Mouse (Mus musculus) liver, embryonic 13.5 days (tissue): ENCODE results near the gene Slc29a3. TPM values are rescaled to one million over a fixed set of nuclear protein-coding genes. Genes with fewer than 3 reads are reported as not detected.
A peak's percentile ranks its signal among the peaks of the same experiment; 100 is the strongest.

Experiments
- ATAC-seq: fragments of 200-750 bp; cut with Nextera tagmentation; 2 replicates; pipeline ENCODE4 v1.8.0; 2017; ENCODE audit warnings: low read depth, mild to moderate bottlenecking, moderate number of reproducible peaks, moderate library complexity
- DNase-seq: peaks from one replicate; pipeline ENCODE4 v3.0.0; 2022
- H3K27ac ChIP-seq: fragments of 300-500 bp; sonication (generic); 2 replicates; pipeline ENCODE4 v1.5.1; 2015; ENCODE audit warnings: moderate library complexity, mild to moderate bottlenecking, inconsistent platforms
- H3K27me3 ChIP-seq: fragments of 300-500 bp; sonication (generic); 2 replicates; pipeline ENCODE4 v1.6.1; 2015; ENCODE audit warnings: mild to moderate bottlenecking, inconsistent platforms
- H3K36me3 ChIP-seq: fragments of 300-500 bp; sonication (generic); 2 replicates; pipeline ENCODE4 v1.6.1; 2015; ENCODE audit warnings: mild to moderate bottlenecking, inconsistent platforms
- H3K4me1 ChIP-seq: fragments of 300-500 bp; sonication (generic); replicated peaks from 2 replicates; pipeline ENCODE4 v1.6.1; 2015; ENCODE audit warnings: inconsistent platforms
- H3K4me2 ChIP-seq: fragments of 300-500 bp; sonication (generic); 2 replicates; pipeline ENCODE4 v1.6.1; 2015; ENCODE audit warnings: inconsistent platforms, mild to moderate bottlenecking, moderate library complexity
- H3K4me3 ChIP-seq: fragments of 300-500 bp; sonication (generic); replicated peaks from 2 replicates; pipeline ENCODE4 v1.5.1; 2015; ENCODE audit warnings: mild to moderate bottlenecking, inconsistent platforms
- H3K9ac ChIP-seq: fragments of 300-500 bp; sonication (generic); 2 replicates; pipeline ENCODE4 v1.6.1; 2015; ENCODE audit warnings: mild to moderate bottlenecking, inconsistent platforms
- H3K9me3 ChIP-seq: fragments of 300-500 bp; sonication (generic); replicated peaks from 2 replicates; pipeline ENCODE4 v1.6.1; 2016; ENCODE audit warnings: inconsistent platforms
- WGBS: fragments of 180-500 bp; shearing (Covaris S2); methylation state at CpG from one replicate; pipeline ENCODE4 v1.1.7; 2015; ENCODE audit not compliant: insufficient replicate concordance; 5-methylcytosine and 5-hydroxymethylcytosine counted together
- polyA plus RNA-seq: library from polyadenylated mRNA; unstranded; fragments of >200 nt; fragmentation: Nextera tagmentation; extraction: Ambion mirVana; gene quantifications from 2 replicates; pipeline ENCODE4 v1.2.1, GENCODE M21; 2015

Gene Slc29a3
- polyA plus RNA-seq, 1 experiment from 2014 or later, result 4.3 TPM

DNA sequence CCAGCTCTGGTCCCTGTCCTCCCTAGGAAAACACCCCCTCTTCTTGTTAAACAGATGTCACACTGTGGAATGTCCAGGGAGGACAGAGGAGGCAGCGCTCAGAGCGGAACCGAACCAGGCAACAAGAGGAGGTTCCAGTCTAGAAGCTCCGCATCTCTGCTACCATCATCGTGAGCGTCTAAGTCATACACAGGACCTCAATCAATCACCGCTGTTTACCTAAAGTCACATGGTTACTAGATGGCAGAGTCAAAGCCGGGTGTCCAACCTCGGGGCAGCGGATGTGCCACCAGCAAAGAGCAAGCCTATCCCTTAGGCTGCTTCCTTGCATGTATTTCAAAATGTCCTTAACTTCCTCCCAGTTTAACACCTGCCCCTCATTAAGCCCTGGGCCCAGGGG lies 39.8 kb upstream of the Slc29a3 start:
- Histone ChIP-seq H3K4me2 (no peak overlapping the region), H3K9me3 (no peaks in the 10 kb centered on the region), H3K27me3 (no peaks in the 10 kb centered on the region), H3K4me1 (peaks cover 10% of the 10 kb centered on the region; the same call in 1 of the 2 replicates), H3K9ac (no peak overlapping the region), H3K36me3 (no peaks in the 10 kb centered on the region), H3K4me3 (no peak overlapping the region), H3K27ac (no peak overlapping the region)
- ATAC-seq, result no peak
- 49% methylated on average over 10 of the region's 10 CpGs for WGBS
- DNase-seq, result no peak

DNA sequence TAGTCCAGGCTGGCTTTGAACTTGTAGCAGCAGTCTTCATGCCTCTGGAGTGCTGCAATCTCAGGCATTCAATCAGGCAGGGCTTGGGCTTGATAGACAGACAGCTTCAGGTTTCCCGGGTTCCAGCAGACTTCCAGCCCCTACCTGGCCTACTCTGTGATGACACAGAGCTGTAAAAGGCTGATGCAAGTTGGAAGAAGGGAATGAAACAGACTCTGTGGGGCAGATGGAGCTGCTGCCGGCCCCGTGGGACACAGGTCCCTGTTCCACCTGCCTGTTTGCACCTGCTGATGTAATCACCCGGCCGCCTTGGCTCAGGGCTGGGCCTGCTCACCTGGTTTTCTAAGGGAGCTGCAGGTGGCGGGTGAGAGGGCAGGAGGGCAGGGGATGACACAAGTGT lies 38.3 kb upstream of the Slc29a3 start:
- H3K9ac ChIP-seq, result no peak overlapping the region
- H3K4me2 ChIP-seq, result no peak overlapping the region
- H3K9me3 ChIP-seq, result no peaks in the 10 kb centered on the region
- no peak for ATAC-seq
- DNase-seq, result no peak
- H3K4me3 ChIP-seq, result no peak overlapping the region
- 62% methylated on average over 6 of the region's 6 CpGs for WGBS
- H3K27me3 ChIP-seq, result no peaks in the 10 kb centered on the region
- H3K36me3 ChIP-seq, result no peaks in the 10 kb centered on the region
- peaks cover 10% of the 10 kb centered on the region; the same call in 1 of the 2 replicates for H3K4me1 ChIP-seq
- no peak overlapping the region for H3K27ac ChIP-seq

DNA sequence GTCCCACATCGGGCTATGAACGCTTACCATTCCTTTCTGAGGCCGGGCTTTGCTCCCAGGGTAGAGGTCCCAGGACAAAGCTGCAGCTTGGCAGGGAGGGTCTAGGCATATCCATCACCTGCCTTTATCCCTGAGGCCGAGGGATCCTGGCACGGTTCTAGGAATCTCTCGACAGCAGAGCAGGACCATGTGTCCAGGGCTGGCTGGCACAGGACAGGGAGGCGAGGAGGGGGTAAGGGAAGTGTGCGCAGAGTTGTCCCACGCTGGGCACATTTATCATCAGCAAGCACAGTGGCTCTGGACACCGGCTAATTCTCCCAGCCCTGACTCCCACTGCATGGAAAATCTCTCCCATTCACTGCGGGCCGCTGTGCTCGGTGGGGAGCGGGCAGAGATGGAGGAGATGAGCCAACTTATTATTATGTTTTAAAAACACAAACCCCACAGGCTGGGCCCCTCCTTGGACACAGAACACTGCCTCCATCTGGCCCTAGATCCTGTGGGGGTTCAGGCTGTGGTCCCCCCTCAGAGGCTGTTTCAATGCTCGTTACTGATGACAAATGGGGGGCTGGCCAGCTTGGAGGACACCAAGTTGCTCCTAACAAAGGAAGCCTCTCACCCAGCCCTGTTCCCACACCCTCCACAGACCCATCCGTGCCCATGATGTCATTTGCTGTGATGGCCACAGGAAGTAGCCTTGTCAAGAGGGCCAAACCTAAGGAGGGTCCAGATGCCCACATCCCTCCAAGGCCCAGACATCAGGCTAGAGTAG lies 34.9 kb upstream of the Slc29a3 start:
- no peaks in the 10 kb centered on the region for H3K36me3 ChIP-seq
- H3K4me1 ChIP-seq, result no peaks in the 10 kb centered on the region
- H3K27me3 ChIP-seq, result no peaks in the 10 kb centered on the region
- 69% methylated on average over 16 of the region's 16 CpGs for whole genome bisulfite sequencing
- H3K9me3 ChIP-seq, result no peaks in the 10 kb centered on the region
- H3K27ac ChIP-seq, result no peak overlapping the region
- no peak overlapping the region for H3K4me2 ChIP-seq
- ATAC-seq (no peak), DNase-seq (no peak)
- no peak overlapping the region for H3K9ac ChIP-seq
- H3K4me3 ChIP-seq, result no peak overlapping the region

DNA sequence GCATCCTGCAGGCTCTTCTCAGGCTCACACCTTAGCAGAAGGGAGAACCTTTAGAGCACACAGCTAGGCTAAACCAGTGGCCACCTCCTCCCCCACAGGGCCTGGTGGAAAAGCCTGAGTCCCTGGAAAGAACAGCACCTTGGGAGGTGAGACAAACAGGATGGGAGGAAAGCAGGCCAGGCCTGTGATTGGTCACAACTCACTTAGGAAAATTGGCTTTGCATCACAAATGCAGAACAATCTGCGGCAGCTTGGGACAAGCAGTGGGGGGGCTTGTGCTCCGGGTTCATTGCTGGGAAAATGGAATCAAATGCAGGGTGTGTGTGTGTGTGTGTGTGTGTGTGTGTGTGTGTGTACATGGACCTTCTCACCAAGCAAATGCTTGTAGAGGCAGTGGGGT lies 31.0 kb upstream of the Slc29a3 start:
- WGBS, result 35% methylated on average over 2 of the region's 2 CpGs
- no peaks in the 10 kb centered on the region for H3K9me3 ChIP-seq
- DNase-seq (no peak), ATAC-seq (no peak)
- no peak overlapping the region for H3K27ac ChIP-seq
- H3K36me3 ChIP-seq, result no peaks in the 10 kb centered on the region
- no peaks in the 10 kb centered on the region for H3K27me3 ChIP-seq
- no peak overlapping the region for H3K4me3 ChIP-seq
- H3K4me2 ChIP-seq, result no peak overlapping the region
- no peaks in the 10 kb centered on the region for H3K4me1 ChIP-seq
- no peak overlapping the region for H3K9ac ChIP-seq

DNA sequence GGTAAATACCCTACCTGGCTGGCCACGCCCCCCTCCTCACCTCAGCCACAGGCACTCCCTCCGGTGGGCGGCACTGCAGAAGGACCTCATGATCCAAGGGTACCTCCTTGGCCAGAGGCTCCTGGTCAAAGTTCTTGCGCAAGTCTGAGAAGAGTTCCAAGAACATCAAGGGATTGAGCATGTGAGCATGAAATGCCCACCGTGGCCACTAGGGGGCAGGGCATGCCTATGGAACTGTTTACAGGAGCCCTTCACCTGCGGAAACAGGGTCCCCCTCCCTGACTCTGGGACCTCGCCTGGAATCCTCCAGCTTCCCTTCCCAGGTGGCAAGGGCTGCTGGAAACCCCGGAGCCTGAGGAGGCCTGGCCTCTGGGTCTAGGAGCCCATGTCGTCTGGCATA lies 27.0 kb upstream of the Slc29a3 start:
- no peak overlapping the region for H3K4me3 ChIP-seq
- ATAC-seq, result no peak

DNA sequence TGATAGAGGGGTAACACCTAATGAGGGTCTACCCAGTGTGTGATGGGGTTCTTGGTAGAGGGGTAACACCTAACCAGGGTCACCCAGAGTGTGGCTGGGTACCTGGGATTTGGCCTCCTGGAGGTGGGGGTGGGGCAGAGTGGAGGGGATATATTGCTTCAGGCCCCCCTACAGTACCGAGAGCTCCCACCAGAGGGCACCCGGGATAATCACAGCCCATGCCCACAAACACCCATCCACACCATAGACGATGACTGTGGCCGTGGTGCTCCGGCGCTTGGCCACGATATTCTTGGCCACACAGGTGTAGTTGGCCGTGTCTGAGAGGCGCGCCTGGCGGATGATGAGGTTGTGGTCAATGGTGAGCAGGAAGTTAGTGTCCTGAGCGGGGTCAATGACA lies 25.9 kb upstream of the Slc29a3 start:
- H3K4me1 ChIP-seq, result no peaks in the 10 kb centered on the region
- no peak for ATAC-seq
- H3K27me3 ChIP-seq, result no peaks in the 10 kb centered on the region
- no peak overlapping the region for H3K4me2 ChIP-seq
- no peak overlapping the region for H3K4me3 ChIP-seq
- H3K9me3 ChIP-seq, result no peaks in the 10 kb centered on the region
- WGBS, result 57% methylated on average over 12 of the region's 12 CpGs
- H3K9ac ChIP-seq, result no peak overlapping the region
- H3K27ac ChIP-seq, result no peak overlapping the region
- no peak for DNase-seq
- no peaks in the 10 kb centered on the region for H3K36me3 ChIP-seq

More for the DNA sequence above, 27.0 kb upstream of the Slc29a3 start:
- no peaks in the 10 kb centered on the region for H3K9me3 ChIP-seq
- H3K9ac ChIP-seq, result no peak overlapping the region
- no peak overlapping the region for H3K4me2 ChIP-seq
- no peaks in the 10 kb centered on the region for H3K4me1 ChIP-seq
- no peak overlapping the region for H3K27ac ChIP-seq
- WGBS, result 17% methylated on average over 9 of the region's 9 CpGs
- H3K36me3 ChIP-seq, result no peaks in the 10 kb centered on the region
- H3K27me3 ChIP-seq, result no peaks in the 10 kb centered on the region
- peak; percentile 43 for DNase-seq

DNA sequence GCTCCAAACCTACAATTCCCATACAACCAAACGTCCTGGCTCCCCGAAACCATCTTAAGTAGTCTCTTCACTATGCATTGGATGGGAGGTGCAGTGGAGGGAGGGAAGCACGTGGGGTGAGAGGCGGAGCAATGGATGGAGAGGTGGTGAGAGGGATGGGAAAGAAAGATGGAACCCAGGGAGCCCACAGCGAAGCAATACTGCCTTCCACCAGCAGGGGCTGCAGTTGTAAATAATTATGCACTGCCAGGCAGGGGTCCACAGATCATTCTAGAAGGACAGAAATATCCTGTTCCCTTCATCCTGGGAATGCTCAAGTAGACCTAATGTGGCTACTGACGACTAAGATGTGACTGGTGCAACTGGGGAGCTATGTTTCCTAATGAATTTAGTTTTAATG lies 22.9 kb upstream of the Slc29a3 start:
- Histone ChIP-seq H3K9me3 (no peaks in the 10 kb centered on the region), H3K4me2 (no peak overlapping the region), H3K36me3 (no peaks in the 10 kb centered on the region; the same call in 1 of the 2 replicates), H3K27ac (no peak overlapping the region), H3K4me1 (no peaks in the 10 kb centered on the region), H3K27me3 (no peaks in the 10 kb centered on the region), H3K9ac (no peak overlapping the region), H3K4me3 (no peak overlapping the region)
- DNase-seq (no peak), ATAC-seq (no peak)
- WGBS, result 61% methylated on average over 6 of the region's 6 CpGs

DNA sequence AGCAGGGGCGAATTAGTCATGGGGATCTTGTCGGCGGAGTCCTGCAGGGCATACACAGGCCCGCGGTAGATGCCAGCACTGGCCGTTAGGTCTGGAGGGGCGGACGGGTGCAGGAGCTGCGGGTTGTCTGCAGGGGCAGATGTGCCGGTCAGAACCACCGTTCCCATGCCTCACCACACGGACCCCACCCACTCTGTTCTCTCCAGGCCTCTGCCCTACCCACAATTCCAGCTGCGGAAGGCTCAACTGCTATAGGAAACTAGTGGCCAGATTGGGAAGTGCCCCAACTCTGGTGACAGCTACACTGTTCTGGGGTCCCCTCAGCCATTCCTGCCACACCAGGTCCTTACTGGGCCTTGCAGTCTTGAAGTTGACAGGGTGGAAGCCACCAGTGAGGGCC lies 22.0 kb upstream of the Slc29a3 start:
- Histone ChIP-seq H3K4me3 (no peak overlapping the region), H3K27ac (no peak overlapping the region), H3K4me1 (no peaks in the 10 kb centered on the region), H3K4me2 (no peak overlapping the region), H3K9me3 (no peaks in the 10 kb centered on the region), H3K27me3 (no peaks in the 10 kb centered on the region), H3K9ac (no peak overlapping the region), H3K36me3 (no peaks in the 10 kb centered on the region; the same call in 1 of the 2 replicates)
- DNase-seq (no peak), ATAC-seq (no peak)
- 81% methylated on average over 13 of the region's 13 CpGs for WGBS

DNA sequence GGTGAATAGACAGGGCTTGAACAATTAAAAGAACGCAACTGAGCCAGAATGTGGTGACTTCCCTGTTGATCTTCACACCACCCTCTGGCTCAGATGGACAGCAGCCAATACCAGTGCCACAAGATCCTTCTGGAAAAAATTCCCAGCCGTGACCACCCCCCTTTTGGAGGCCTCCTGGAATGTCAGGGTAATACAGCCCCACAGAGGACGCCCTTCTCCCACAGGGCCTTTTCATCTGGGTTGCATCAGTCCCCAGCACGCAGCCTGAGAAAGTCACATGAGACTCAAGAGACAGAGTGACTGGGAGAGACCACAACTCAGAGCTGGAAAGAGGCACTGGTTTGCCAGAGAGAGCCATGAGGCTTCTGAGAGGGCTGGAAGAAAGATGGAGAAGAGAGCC lies 18.3 kb upstream of the Slc29a3 start:
- Histone ChIP-seq H3K4me3 (no peak overlapping the region), H3K4me2 (no peak overlapping the region), H3K9me3 (no peaks in the 10 kb centered on the region), H3K27me3 (no peaks in the 10 kb centered on the region), H3K4me1 (no peaks in the 10 kb centered on the region), H3K27ac (no peak overlapping the region), H3K9ac (no peak overlapping the region), H3K36me3 (no peaks in the 10 kb centered on the region; the same call in 1 of the 2 replicates)
- WGBS, result 58% methylated on average over 4 of the region's 4 CpGs
- no peak for DNase-seq
- no peak for ATAC-seq

DNA sequence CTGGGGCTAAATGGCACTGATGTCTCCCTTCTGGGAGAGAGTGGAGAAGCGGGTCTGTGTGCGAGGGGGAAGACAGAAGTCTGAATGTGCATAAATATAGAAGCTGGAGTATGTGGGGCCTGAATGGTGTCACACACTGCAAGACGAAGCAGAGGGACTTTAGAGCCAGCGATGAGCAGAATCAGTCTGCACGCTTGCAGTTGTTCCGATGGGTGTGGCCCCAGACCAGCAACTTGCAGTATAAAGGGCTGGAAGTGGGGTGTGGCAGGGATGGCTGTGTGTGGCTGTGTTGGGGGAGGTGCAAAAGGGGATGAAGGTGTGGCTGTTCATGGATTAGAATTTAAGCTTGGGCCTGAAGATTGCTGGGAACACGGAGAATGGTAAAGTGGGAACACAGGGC lies 16.0 kb upstream of the Slc29a3 start:
- 69% methylated on average over 7 of the region's 7 CpGs for WGBS
- Histone ChIP-seq H3K4me2 (no peak overlapping the region), H3K27ac (no peak overlapping the region), H3K9ac (no peak overlapping the region), H3K27me3 (no peaks in the 10 kb centered on the region), H3K4me3 (no peak overlapping the region), H3K9me3 (no peaks in the 10 kb centered on the region), H3K36me3 (no peaks in the 10 kb centered on the region; the same call in 1 of the 2 replicates), H3K4me1 (no peaks in the 10 kb centered on the region)
- DNase-seq, result no peak
- no peak for ATAC-seq

DNA sequence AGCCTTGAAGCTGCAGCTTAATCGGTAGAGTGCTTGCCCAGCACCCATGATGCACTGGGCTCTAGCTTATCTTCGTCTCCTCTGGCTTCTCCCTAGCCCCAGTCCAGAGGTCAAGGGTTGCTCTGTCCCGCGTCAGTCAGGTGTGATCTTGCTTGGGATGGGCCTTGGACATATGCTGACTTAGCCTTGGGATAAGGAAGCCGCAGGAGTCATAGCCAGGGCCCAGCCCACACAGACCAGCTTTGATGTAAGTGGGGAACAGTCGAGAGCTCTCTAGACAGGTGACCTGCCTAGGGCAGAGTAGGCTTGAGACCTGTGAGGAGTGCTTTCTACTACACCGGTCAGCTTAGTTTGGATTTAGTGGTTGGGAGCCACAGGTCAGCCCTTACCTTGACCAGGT lies 14.8 kb upstream of the Slc29a3 start:
- H3K9me3 ChIP-seq, result no peaks in the 10 kb centered on the region
- no peak overlapping the region for H3K9ac ChIP-seq
- no peak for DNase-seq
- no peaks in the 10 kb centered on the region for H3K4me1 ChIP-seq
- no peak overlapping the region for H3K4me3 ChIP-seq
- no peaks in the 10 kb centered on the region for H3K27me3 ChIP-seq
- no peaks in the 10 kb centered on the region; the same call in 1 of the 2 replicates for H3K36me3 ChIP-seq
- no peak overlapping the region for H3K27ac ChIP-seq
- 61% methylated on average over 7 of the region's 7 CpGs for WGBS
- no peak for ATAC-seq
- no peak overlapping the region for H3K4me2 ChIP-seq

DNA sequence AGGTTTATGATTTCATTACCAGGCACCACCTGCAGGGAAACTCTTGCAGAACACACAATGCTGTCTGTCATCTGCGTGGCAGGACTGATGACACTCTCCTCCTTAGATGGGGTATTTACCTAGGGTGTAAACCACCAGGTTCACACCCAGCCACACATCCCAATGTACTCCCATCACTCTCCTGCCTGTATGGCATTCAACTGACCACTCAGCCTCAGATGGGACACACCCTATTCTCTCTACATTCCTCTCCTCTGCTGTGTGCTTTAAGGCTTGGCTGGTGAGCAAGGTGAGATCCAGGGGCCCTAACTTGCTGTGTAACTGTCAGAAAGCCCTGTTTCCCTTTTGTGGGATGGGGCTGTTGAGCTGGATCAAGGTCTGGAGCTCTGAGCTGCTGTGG lies 9.5 kb upstream of the Slc29a3 start:
- Histone ChIP-seq H3K9ac (no peak overlapping the region), H3K36me3 (no peaks in the 10 kb centered on the region), H3K4me3 (no peak overlapping the region), H3K27ac (no peak overlapping the region), H3K27me3 (no peaks in the 10 kb centered on the region), H3K9me3 (no peaks in the 10 kb centered on the region), H3K4me1 (no peaks in the 10 kb centered on the region), H3K4me2 (no peak overlapping the region)
- no peak for ATAC-seq
- 68% methylated on average over 1 of the region's 1 CpGs for WGBS
- DNase-seq, result no peak
